Mouse (Mus musculus) G1E (cell line): Measurements from ENCODE around the gene Fam83e. TPM values are rescaled to one million over a fixed set of nuclear protein-coding genes. Genes with fewer than 3 reads are reported as not detected.

Source experiments
- ATAC-seq: 2 replicates; pipeline ENCODE4 v1.8.0; 2016; ENCODE audit warnings: mild to moderate bottlenecking; ENCODE audit not compliant: insufficient number of reproducible peaks, poor library complexity, low FRiP score, severe bottlenecking; ENCODE audit errors: extremely low read depth
- DNase-seq: peaks from one replicate; pipeline ENCODE4 v3.0.0; 2012; ENCODE audit warnings: low spot score
- H3K27me3 ChIP-seq: 2 replicates; pipeline ENCODE4 v1.6.1; 2012; ENCODE audit warnings: mild to moderate bottlenecking, low read length, inconsistent platforms; ENCODE audit not compliant: insufficient read depth
- H3K36me3 ChIP-seq: replicated peaks from 2 replicates; pipeline ENCODE3; 2012; ENCODE audit warnings: mild to moderate bottlenecking, inconsistent platforms
- H3K4me1 ChIP-seq: 2 replicates; pipeline ENCODE4 v1.6.1; 2012; ENCODE audit warnings: low read depth, low read length, inconsistent platforms, mixed read lengths; ENCODE audit not compliant: insufficient read depth
- H3K4me3 ChIP-seq: 2 replicates; pipeline ENCODE4 v1.5.1; 2012; ENCODE audit warnings: low read depth, mild to moderate bottlenecking, inconsistent platforms, low read length, moderate library complexity, mixed read lengths
- H3K9me3 ChIP-seq: replicated peaks from 2 replicates; pipeline ENCODE4 v1.6.1; 2012; ENCODE audit warnings: inconsistent platforms
- CTCF ChIP-seq: IDR thresholded peaks from 2 replicates; pipeline ENCODE4 v1.5.1; 2012; ENCODE audit warnings: low read depth, low read length, inconsistent platforms, mixed read lengths
- GATA1 ChIP-seq: IDR thresholded peaks from 2 replicates; pipeline ENCODE4 v1.6.1; 2012; ENCODE audit warnings: borderline replicate concordance, low read length, inconsistent platforms, mixed read lengths
- GATA2 ChIP-seq: IDR thresholded peaks from 2 replicates; pipeline ENCODE4 v1.6.1; 2012; ENCODE audit warnings: low read depth, low read length, inconsistent platforms, borderline replicate concordance
- POLR2AphosphoS5 ChIP-seq: IDR thresholded peaks from 2 replicates; pipeline ENCODE4 v1.6.1; 2012; ENCODE audit warnings: low read depth, low read length, inconsistent platforms; ENCODE audit not compliant: insufficient replicate concordance
- TAL1 ChIP-seq: conservative IDR thresholded peaks from 2 replicates; pipeline ENCODE4 v1.6.1; 2012; ENCODE audit warnings: low read depth, low read length, inconsistent platforms, mixed read lengths
- polyA plus RNA-seq: library from polyadenylated mRNA; stranded (reverse); fragments of >175 nt; gene quantifications from 2 replicates; pipeline ENCODE4 v1.2.3, GENCODE M21; 2012
- total RNA-seq, 2 experiments: library from RNA; stranded (forward) in 1 of 2; stranded (reverse) in 1 of 2; fragments of 200-1000 nt in 1 of 2; fragments of >200 nt in 1 of 2; fragmentation: Nextera tagmentation in 1 of 2; gene quantifications; 2 replicates each; pipeline ENCODE4 v1.2.3; 2014 to 2017

The Fam83e gene
- total and polyA plus RNA-seq, 3 experiments: 0.38 to 1.2 (median 0.49) TPM

DNA sequence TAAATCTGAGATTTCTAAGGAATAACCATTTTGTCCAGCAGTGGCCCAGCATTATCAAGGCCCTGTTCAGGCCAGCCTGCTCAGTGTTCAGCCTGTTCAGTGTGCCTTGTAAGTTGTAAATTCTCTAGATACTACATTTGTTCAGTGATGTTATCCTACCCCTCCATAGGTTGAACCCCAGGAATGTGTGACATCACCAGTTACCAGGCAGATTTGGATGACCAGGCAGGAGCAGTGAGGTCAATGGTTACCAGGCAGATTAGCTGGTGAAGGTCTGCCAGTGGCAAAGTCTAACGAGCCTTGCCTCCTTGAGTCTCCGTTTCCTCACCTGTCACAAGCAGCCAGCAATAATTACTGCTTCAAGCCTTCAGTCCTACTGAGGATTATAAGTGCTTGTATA is 23.4 kb downstream of the Fam83e start:
- H3K36me3 ChIP-seq: no peaks in the 10 kb centered on the region
- peaks cover 11% of the 10 kb centered on the region for H3K4me1 ChIP-seq
- no peak for TF ChIP-seq GATA2
- TF ChIP-seq TAL1: no peak
- no peak for TF ChIP-seq GATA1
- no peak overlapping the region for H3K4me3 ChIP-seq
- no peak for ATAC-seq
- H3K9me3 ChIP-seq: no peaks in the 10 kb centered on the region
- H3K27me3 ChIP-seq: peaks cover 29% of the 10 kb centered on the region
- DNase-seq: no peak

DNA sequence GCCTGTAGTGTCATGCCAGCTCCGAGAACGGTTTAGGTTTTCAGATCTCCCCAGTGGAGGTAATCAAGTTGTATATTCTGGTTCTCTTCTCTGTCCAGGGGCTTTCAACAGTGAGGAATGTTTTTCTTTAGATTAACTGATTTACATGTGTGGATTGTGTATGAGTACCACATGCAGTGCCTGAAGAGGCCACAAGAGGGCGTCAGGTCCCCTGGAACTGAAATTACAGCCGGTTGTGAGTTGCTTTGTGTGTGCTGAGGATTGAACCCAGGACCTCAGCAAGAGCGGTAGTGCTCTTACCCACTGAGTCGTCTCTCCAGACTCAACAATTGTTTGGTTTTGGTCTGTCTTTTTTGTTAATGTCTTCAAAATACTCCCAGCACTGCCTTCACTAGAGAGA is 25.5 kb downstream of the Fam83e start:
- no peak for DNase-seq
- Histone ChIP-seq H3K9me3 (no peaks in the 10 kb centered on the region), H3K4me1 (peaks cover 7% of the 10 kb centered on the region), H3K4me3 (no peak overlapping the region), H3K27me3 (peaks cover 25% of the 10 kb centered on the region), H3K36me3 (no peaks in the 10 kb centered on the region)
- no peak for TF ChIP-seq POLR2AphosphoS5
- TF ChIP-seq TAL1: no peak
- no peak for TF ChIP-seq GATA1
- no peak for TF ChIP-seq GATA2
- peak; percentile 54 for TF ChIP-seq CTCF
- no peak for ATAC-seq

DNA sequence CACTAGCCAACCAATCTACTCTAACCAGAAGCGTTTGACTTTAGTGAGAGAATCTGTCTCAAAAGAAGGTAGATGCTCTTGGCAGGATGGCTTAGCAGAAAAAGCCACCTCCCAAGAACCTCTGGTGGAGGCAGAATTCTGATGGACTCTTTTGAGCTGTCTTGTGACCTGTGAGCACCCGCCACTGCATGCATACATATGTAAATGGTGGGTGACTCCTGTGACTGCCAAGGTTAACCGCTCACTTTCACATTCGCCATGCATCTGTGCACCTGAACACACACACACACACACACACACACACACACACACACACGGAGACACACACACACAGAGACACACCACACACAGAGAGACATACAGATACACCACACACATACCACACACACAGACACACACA is 26.4 kb downstream of the Fam83e start:
- TF ChIP-seq POLR2AphosphoS5: no peak
- TF ChIP-seq GATA1: no peak
- TF ChIP-seq GATA2: no peak
- no peak for TF ChIP-seq TAL1
- TF ChIP-seq CTCF: no peak
- H3K4me1 ChIP-seq: no peaks in the 10 kb centered on the region
- H3K9me3 ChIP-seq: no peaks in the 10 kb centered on the region
- H3K36me3 ChIP-seq: no peaks in the 10 kb centered on the region
- H3K27me3 ChIP-seq: peaks cover 16% of the 10 kb centered on the region
- no peak overlapping the region for H3K4me3 ChIP-seq
- DNase-seq: no peak
- no peak for ATAC-seq

DNA sequence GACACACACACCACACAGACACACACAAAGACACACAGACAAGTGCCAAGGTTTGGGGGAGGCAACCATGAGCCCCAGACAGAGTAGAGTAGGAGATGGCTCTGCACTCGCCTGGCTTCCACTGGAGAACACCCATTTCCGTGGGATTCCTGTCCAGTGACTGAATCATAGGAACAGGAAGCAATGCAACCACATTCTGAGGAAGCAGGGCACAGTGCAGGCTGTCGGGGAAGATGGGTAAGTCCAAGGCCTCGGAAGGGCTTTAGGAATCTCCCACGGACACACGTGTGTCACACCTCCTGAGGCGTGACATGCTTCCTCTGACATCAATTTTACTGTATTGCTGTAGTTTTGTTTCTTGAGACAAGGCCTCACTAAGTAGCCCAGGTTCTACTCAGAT is 27.1 kb downstream of the Fam83e start:
- no peaks in the 10 kb centered on the region for H3K4me1 ChIP-seq
- TF ChIP-seq GATA2 (no peak), POLR2AphosphoS5 (no peak), CTCF (no peak), TAL1 (no peak), GATA1 (no peak)
- peaks cover 13% of the 10 kb centered on the region for H3K27me3 ChIP-seq
- DNase-seq (no peak), ATAC-seq (no peak)
- H3K36me3 ChIP-seq: no peaks in the 10 kb centered on the region
- no peak overlapping the region for H3K4me3 ChIP-seq
- H3K9me3 ChIP-seq: no peaks in the 10 kb centered on the region

DNA sequence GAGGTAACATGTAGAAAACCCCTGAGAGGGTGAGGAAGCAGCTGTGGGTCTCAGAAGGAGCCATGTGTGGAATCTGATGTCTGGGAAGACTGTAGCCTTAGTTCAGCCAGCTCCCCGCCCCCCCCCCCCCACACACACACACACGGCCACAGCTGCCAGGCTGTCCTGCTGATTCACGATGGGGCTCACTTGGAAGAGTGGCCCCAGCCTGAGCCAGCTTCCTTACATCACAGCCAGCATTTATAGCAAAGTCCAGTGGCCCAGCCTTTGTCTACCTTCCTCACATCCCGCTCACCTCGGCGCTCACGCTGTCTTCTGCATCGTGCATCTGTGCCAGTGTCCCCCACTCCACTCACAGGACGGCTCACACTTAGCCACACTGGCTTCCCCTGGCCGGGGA is 28.4 kb downstream of the Fam83e start:
- H3K4me1 ChIP-seq: no peaks in the 10 kb centered on the region
- H3K4me3 ChIP-seq: no peak overlapping the region
- H3K27me3 ChIP-seq: peaks cover 13% of the 10 kb centered on the region
- ATAC-seq (no peak), DNase-seq (no peak)
- no peaks in the 10 kb centered on the region for H3K36me3 ChIP-seq
- no peak for TF ChIP-seq CTCF
- no peak for TF ChIP-seq GATA1
- TF ChIP-seq GATA2: no peak
- no peak for TF ChIP-seq POLR2AphosphoS5
- H3K9me3 ChIP-seq: no peaks in the 10 kb centered on the region

DNA sequence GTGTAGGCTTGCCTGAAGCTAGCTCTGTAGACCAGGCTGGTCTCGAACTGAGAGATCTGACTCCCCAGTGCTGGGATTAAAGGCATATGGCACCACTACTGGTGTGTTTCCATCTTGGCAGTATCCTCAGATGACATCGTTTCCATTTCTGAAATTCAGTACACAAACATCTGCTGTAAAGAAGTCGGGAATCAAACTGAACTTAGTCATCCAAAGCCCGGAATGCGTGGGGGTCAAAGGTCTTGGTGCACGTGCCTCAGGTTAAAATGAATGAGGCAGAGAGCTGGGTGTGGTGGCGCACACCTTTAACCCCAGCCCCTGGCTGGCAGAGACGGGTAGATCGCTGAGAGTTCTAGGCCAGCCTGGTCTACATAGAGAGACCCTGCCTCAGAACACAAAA is 29.1 kb downstream of the Fam83e start:
- ATAC-seq (no peak), DNase-seq (no peak)

DNA sequence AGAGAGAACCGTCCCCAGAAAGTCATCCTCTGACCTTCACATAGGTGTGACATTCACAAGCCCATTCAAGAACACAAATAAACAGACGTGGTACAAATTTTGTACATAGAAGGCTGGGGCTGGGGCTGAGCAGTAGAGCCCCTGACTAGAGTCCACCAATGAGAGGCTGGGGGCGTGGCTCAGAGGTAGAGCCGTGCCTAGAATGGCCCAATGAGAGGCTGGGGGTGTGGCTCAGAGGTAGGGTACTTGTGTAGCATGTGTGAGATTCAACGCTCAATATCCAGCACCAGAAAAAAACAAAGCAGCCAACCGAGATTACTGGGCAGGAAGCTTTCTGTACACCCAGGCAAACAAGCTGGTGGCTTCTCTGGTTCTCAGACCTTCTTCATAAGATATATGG is 34.7 kb downstream of the Fam83e start:
- H3K27me3 ChIP-seq: peaks cover 10% of the 10 kb centered on the region
- DNase-seq (no peak), ATAC-seq (no peak)
- TF ChIP-seq CTCF (no peak), GATA2 (no peak), GATA1 (no peak), TAL1 (no peak), POLR2AphosphoS5 (no peak)
- H3K4me1 ChIP-seq: no peaks in the 10 kb centered on the region
- no peaks in the 10 kb centered on the region for H3K9me3 ChIP-seq
- H3K36me3 ChIP-seq: no peaks in the 10 kb centered on the region
- no peak overlapping the region for H3K4me3 ChIP-seq

More for the DNA sequence above, 29.1 kb downstream of the Fam83e start:
- H3K4me3 ChIP-seq: no peak overlapping the region
- H3K36me3 ChIP-seq: no peaks in the 10 kb centered on the region
- no peak for TF ChIP-seq GATA2
- no peak for TF ChIP-seq TAL1
- no peak for TF ChIP-seq POLR2AphosphoS5
- TF ChIP-seq GATA1: no peak
- no peak for TF ChIP-seq CTCF
- no peaks in the 10 kb centered on the region for H3K4me1 ChIP-seq
- peaks cover 13% of the 10 kb centered on the region for H3K27me3 ChIP-seq
- H3K9me3 ChIP-seq: no peaks in the 10 kb centered on the region

DNA sequence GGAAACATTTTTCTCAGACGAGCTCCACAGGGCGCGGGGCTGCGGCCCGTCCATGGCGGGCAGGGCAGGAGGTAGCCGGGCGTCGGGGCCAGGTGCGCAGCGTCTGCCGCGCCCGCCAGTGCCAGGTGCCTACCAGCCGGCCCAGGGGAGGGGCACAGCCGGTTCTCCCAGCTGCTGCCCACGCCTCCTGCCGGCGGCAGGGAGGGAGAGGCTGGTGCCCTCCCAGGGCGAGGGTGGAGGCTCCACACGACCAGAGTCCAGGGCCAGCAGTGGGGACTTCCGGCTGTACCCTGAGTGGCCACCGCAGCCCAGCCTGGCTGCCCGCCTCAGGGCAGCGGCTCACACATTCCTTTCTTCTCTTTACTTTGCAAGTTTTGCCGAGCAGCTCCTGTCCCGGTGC is 38.4 kb downstream of the Fam83e start:
- no peaks in the 10 kb centered on the region for H3K36me3 ChIP-seq
- no peaks in the 10 kb centered on the region for H3K9me3 ChIP-seq
- peaks cover 10% of the 10 kb centered on the region for H3K27me3 ChIP-seq
- no peak overlapping the region for H3K4me3 ChIP-seq
- DNase-seq (no peak), ATAC-seq (no peak)
- no peaks in the 10 kb centered on the region for H3K4me1 ChIP-seq
- TF ChIP-seq GATA2 (no peak), CTCF (no peak), GATA1 (no peak), POLR2AphosphoS5 (no peak), TAL1 (no peak)
